Mouse (Mus musculus): ENCODE results near the gene Map2k3. TPM values are rescaled to one million over a fixed set of nuclear protein-coding genes. Genes with fewer than 3 reads are reported as not detected.
A peak's percentile ranks its signal among the peaks of the same experiment; 100 is the strongest.

Gene Map2k3
- total RNA-seq, 1 experiment from 2014 or later = 20.5 TPM

- no peak for ATAC-seq (replicated peaks in 1 of 2; ENCODE audit: insufficient read depth in 1 of 2, low FRiP score in 2 of 2, low TSS enrichment in 1 of 2, low read depth in 1 of 2, poor library complexity in 2 of 2, severe bottlenecking in 2 of 2)
These were observed 11.8 kb upstream of the Map2k3 start for GRCm38 (mm10) chr11:60920021-60920420.

GRCm38 (mm10) chr11:60922195-60922594 lies 9.6 kb upstream of the Map2k3 start:
- no peak for ATAC-seq (replicated peaks in 1 of 2; ENCODE audit: insufficient read depth in 1 of 2, low FRiP score in 2 of 2, low TSS enrichment in 1 of 2, low read depth in 1 of 2, poor library complexity in 2 of 2, severe bottlenecking in 2 of 2)

- ATAC-seq (replicated peaks in 1 of 2; ENCODE audit: insufficient read depth in 1 of 2, low FRiP score in 2 of 2, low TSS enrichment in 1 of 2, low read depth in 1 of 2, poor library complexity in 2 of 2, severe bottlenecking in 2 of 2) = no peak
These were observed 8.9 kb upstream of the Map2k3 start for GRCm38 (mm10) chr11:60922964-60923363.

- ATAC-seq (replicated peaks in 1 of 2; ENCODE audit: insufficient read depth in 1 of 2, low FRiP score in 2 of 2, low TSS enrichment in 1 of 2, low read depth in 1 of 2, poor library complexity in 2 of 2, severe bottlenecking in 2 of 2) = no peak; a peak in 1 of 4 replicates
These were observed 7.3 kb upstream of the Map2k3 start for GRCm38 (mm10) chr11:60924498-60924897.

- no peak for ATAC-seq (replicated peaks in 1 of 2; ENCODE audit: insufficient read depth in 1 of 2, low FRiP score in 2 of 2, low TSS enrichment in 1 of 2, low read depth in 1 of 2, poor library complexity in 2 of 2, severe bottlenecking in 2 of 2)
These were observed 6.9 kb upstream of the Map2k3 start for GRCm38 (mm10) chr11:60924981-60925380.

GRCm38 (mm10) chr11:60927264-60927663 lies 4.6 kb upstream of the Map2k3 start:
- peak; percentile 67 to 71 for ATAC-seq (replicated peaks in 1 of 2; ENCODE audit: insufficient read depth in 1 of 2, low FRiP score in 2 of 2, low TSS enrichment in 1 of 2, low read depth in 1 of 2, poor library complexity in 2 of 2, severe bottlenecking in 2 of 2)

- no peak for ATAC-seq (replicated peaks in 1 of 2; ENCODE audit: insufficient read depth in 1 of 2, low FRiP score in 2 of 2, low TSS enrichment in 1 of 2, low read depth in 1 of 2, poor library complexity in 2 of 2, severe bottlenecking in 2 of 2)
These were observed 1.0 kb upstream of the Map2k3 start for GRCm38 (mm10) chr11:60930724-60931281.

- ATAC-seq (replicated peaks in 1 of 2; ENCODE audit: insufficient read depth in 1 of 2, low FRiP score in 2 of 2, low TSS enrichment in 1 of 2, low read depth in 1 of 2, poor library complexity in 2 of 2, severe bottlenecking in 2 of 2) = no peak; a peak in 1 of 4 replicates
These were observed 458 bp upstream of the Map2k3 start for GRCm38 (mm10) chr11:60931282-60931868.

- ATAC-seq (replicated peaks in 1 of 2; ENCODE audit: insufficient read depth in 1 of 2, low FRiP score in 2 of 2, low TSS enrichment in 1 of 2, low read depth in 1 of 2, poor library complexity in 2 of 2, severe bottlenecking in 2 of 2) = no peak
These were observed 729 bp downstream of the Map2k3 start for GRCm38 (mm10) chr11:60932503-60933020.

- ATAC-seq (replicated peaks in 1 of 2; ENCODE audit: insufficient read depth in 1 of 2, low FRiP score in 2 of 2, low TSS enrichment in 1 of 2, low read depth in 1 of 2, poor library complexity in 2 of 2, severe bottlenecking in 2 of 2) = no peak
These were observed 1.5 kb downstream of the Map2k3 start for GRCm38 (mm10) chr11:60933178-60933930.

- ATAC-seq (replicated peaks in 1 of 2; ENCODE audit: insufficient read depth in 1 of 2, low FRiP score in 2 of 2, low TSS enrichment in 1 of 2, low read depth in 1 of 2, poor library complexity in 2 of 2, severe bottlenecking in 2 of 2) = no peak
These were observed 3.0 kb downstream of the Map2k3 start for GRCm38 (mm10) chr11:60934795-60935194.

- peak; percentile 79 to 84 for ATAC-seq (replicated peaks in 1 of 2; ENCODE audit: insufficient read depth in 1 of 2, low FRiP score in 2 of 2, low TSS enrichment in 1 of 2, low read depth in 1 of 2, poor library complexity in 2 of 2, severe bottlenecking in 2 of 2)
These were observed 3.6 kb downstream of the Map2k3 start for GRCm38 (mm10) chr11:60935326-60935974.

GRCm38 (mm10) chr11:60935975-60936373 lies 4.1 kb downstream of the Map2k3 start:
- ATAC-seq (replicated peaks in 1 of 2; ENCODE audit: insufficient read depth in 1 of 2, low FRiP score in 2 of 2, low TSS enrichment in 1 of 2, low read depth in 1 of 2, poor library complexity in 2 of 2, severe bottlenecking in 2 of 2) = peak in 1 of 2 experiments; percentile 13; a peak in 1 of 4 replicates

- no peak for ATAC-seq (replicated peaks in 1 of 2; ENCODE audit: insufficient read depth in 1 of 2, low FRiP score in 2 of 2, low TSS enrichment in 1 of 2, low read depth in 1 of 2, poor library complexity in 2 of 2, severe bottlenecking in 2 of 2)
These were observed 5.8 kb downstream of the Map2k3 start for GRCm38 (mm10) chr11:60937611-60938010.

GRCm38 (mm10) chr11:60939487-60939886 lies 7.7 kb downstream of the Map2k3 start:
- no peak for ATAC-seq (replicated peaks in 1 of 2; ENCODE audit: insufficient read depth in 1 of 2, low FRiP score in 2 of 2, low TSS enrichment in 1 of 2, low read depth in 1 of 2, poor library complexity in 2 of 2, severe bottlenecking in 2 of 2)

GRCm38 (mm10) chr11:60940501-60940900 lies 8.7 kb downstream of the Map2k3 start:
- ATAC-seq (replicated peaks in 1 of 2; ENCODE audit: insufficient read depth in 1 of 2, low FRiP score in 2 of 2, low TSS enrichment in 1 of 2, low read depth in 1 of 2, poor library complexity in 2 of 2, severe bottlenecking in 2 of 2) = no peak

GRCm38 (mm10) chr11:60941370-60941769 lies 9.5 kb downstream of the Map2k3 start:
- no peak for ATAC-seq (replicated peaks in 1 of 2; ENCODE audit: insufficient read depth in 1 of 2, low FRiP score in 2 of 2, low TSS enrichment in 1 of 2, low read depth in 1 of 2, poor library complexity in 2 of 2, severe bottlenecking in 2 of 2)
